Mouse (Mus musculus) ZHBTc4 (cell line): ENCODE results near the gene Sephs2.

ENCODE experiments used
- DNase-seq: peaks from one replicate; pipeline ENCODE4 v3.0.0-alpha.2; 2011; ENCODE audit warnings: low read depth, low spot score

Sephs2 gene

DNA sequence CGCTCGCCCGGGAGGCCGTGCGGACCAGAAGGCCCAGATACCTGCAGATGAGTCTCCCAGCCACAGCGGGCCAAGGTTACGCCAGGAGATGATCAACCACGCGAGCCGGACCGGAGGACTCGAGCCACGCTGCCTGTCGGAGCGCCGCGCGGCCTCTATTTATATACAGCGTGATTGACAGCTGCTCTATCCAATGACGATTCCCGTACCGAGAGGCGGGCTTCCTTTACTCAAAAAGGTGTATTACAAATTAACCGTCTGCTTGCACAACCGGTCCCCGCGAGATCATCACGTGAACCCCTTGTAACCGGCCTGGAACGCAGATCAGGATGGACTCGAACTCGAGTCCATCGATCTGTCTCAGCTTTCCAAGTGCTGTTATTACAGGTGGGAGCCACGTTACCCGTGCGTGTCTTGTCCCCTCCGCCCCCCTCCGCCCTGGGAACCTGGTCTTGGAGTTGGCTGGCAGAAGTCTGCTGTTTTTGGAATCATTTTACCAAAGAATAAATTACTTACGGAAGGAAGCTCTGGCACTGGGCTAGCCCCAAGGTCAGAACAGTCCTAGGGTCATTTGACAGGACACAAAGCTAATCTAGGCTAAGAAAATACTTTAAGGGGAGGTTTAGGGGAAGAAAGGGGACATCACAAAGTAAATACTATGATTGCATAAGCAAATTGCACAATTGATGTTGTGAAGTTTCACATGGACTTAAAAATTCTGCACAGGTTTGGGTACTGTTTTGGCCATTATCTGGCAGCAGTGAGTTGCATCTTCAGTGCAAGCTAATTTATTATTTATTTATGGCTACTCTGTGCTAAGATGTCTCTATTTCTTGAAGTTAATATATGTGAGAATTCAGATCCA, at the start of gene Sephs2:
Sephs2 (minus strand) TSS at position 131 of the 865 bp plus-strand sequence.
- peak; percentile 97 for DNase-seq

DNA sequence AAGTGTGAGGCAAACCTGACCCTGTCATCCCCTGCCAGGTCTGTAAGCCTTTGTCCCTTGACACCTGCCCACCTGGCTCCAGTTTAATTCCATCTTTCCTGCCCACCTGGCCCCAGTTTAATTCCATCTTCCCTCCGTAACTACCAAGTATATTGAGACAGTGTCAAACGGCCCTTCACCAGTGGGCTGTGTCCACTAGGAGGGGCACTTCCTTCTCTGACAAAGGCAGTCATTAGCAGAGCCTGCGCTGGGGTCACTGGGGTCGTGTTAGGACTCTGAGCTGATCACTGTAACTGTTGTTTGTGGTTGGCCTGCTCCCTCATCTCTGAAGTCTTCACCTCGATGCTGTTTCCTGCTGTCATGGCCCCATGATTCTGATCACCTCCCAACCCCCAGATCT, 48.2 kb upstream of the Sephs2 start:
- peak; percentile 26 for DNase-seq

- DNase-seq, result no peak
Observed at GRCm38 (mm10) chr7:127321106-127321505, 47.3 kb upstream of the Sephs2 start.

DNA sequence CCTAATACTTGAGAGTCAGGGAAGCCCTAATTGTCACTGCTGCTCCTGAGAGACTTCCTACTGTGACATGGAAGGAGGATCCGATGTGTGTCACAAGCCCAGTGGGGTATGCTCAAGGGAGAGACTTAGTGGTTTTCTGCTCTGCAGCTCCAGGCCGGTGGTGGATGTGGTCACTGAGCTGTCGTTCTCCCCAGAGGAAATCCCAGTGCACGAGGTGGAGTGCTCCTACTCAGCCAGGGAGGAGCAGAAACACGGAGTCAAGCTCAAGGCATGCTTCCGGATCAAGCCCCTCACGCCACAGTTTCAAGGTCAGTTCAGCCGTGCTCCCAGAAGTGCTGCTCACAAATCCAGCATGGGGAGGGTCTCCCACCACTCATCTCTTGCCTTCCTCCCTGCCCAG, 40.1 kb upstream of the Sephs2 start:
- DNase-seq, result no peak

GRCm38 (mm10) chr7:127309951-127310350, 36.1 kb upstream of the Sephs2 start:
- peak; percentile 75 for DNase-seq

DNA sequence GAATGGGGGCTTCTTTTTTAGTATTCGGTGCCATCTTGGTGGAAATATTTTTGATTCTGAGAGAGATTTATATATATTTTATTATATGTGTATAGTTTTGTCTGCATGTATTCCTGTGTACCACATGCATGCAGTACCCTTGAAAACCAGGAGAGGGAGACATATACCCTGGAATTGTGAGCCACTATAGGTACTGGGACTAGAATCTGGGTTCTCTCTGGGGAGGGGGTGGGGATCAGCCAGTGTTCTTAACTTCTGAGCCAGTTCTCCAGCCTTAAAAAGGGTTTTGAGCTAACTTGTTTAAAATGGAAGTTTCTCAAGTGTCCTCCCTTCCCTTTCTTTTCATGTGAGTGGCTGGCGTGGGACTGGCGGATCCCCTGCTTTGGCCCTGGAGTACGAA, 35.0 kb upstream of the Sephs2 start:
- DNase-seq, result peak; percentile 79

DNA sequence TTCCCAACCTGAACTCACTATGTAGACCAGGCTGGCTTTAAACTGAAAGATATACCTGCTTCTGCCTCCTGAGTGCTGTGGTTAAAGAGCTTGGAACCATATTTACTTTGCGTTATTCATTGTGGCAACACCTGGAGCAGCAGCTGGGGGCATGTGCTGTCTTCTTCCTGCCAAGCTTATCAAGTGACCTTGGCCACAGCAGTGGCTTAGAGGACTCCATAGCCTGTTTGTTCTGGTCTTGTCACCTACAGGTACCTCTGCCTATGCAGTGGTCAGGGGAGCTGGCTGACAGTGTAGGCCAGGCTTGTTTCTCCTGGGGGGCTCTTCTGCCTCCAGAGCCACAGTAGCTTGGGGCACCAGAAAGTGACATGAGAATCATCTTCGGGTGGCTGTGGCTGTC, 34.6 kb upstream of the Sephs2 start:
- no peak for DNase-seq

DNA sequence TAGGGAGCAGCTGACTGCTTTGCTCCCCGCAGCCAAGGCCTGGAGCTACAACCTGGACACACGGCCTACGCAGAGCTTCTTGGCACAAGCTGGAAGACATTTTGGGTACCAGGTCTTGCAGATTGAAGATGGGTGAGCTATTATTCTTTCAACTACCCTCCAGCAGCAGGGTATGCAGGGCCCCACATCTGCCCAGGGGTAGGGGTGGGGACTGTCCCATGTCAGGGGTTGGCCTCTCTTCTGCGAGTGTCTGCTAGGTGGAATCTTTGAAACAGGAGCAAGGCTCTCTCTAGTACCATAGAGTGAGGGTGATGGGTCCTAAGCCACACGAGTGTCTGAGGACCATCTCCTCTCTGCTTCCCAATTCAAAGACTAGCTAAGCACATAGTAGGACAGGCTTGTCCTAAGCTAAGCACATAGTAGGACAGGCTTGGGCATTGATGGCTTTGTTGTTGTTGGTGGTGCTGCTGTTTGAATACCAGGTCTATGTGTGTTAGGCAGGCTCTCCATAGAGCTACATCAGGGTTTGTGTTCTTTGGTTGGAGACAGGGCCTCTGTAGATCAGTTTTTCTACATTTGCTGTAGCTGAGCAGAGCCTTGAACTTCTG, 23.8 kb upstream of the Sephs2 start:
- DNase-seq, result no peak

DNA sequence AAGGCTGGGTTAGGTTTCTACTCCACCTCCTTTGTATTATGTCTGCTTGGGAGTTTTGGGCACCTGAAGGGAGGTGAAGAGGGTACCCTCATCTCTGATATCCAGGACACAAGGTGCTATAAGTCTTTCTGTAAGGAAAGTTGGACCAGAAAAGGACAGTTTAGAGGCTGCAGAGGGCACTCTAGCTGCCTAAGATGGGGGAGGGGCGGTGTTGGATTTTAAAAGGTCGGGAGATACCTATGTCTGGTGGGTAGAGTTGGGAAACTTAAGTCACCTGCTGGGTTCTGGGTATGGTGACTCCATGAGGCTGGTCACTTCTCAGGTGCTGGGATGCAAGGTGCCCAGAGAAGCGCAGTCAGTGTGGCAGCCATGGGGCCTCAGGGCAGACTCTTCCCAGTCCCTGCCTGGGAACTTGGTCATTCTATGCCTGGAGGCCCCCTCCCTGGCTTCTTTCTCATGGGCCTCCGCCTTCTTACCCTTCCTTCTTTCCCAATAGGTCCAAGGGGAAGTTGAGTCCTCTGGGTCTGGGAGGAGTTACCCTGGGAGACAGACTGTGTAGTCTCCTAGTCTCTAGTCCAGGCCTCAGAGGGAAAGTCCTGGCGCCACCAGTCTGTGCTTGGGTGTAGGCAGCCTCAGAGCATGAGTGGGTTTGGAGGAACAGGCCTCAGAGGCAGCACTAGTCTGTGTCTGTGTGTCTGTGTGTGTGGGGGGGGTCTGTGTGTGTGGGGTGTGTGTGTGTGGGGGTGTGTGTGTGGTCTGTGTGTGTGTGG, 23.1 kb upstream of the Sephs2 start:
- DNase-seq, result no peak

GRCm38 (mm10) chr7:127296098-127296497, 22.2 kb upstream of the Sephs2 start, which contains the start of gene Itgal:
TSS of gene Itgal (plus strand) at chr7:127296260.
- DNase-seq, result no peak

DNA sequence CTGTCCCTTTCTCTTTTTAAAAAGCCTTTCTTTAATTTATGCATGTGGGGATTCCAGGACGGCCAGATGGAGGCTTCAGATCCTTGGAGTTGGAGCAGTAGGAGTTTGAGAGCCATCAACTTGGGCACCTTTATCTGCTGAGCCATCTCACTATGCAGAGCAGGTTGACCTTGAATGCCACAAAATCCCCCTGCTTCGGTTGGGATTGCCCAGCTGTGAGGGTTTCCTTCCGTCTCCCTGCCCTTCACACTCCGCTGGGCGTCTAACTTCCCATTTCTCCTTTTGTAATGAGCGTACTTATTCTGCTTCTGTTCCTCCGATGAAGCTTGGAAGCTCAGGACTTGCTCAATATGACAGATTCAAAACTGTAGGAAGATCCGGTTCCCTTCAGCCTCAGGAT, 16.3 kb upstream of the Sephs2 start:
- DNase-seq, result no peak

- no peak for DNase-seq
Observed at GRCm38 (mm10) chr7:127289306-127289705, 15.5 kb upstream of the Sephs2 start.

DNA sequence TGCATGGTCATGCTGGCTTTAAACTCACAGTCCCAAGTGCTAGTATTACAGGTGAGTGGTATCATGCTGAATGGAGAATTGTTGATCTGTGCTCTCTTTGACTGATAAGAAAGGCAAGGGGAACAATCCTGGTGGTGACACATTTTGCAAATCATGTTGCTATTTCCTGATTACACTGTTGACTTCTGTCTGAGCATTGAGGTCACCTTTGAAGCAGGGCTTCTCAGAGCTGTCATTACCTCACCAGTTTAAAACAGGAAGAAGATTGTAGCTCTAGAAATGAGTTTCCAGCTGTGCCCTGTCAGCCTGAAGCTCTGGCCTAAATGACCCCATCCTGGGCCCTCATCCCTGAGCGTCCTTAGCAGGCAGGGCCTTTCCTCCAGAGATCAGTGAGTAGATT, 14.1 kb upstream of the Sephs2 start:
- no peak for DNase-seq

DNA sequence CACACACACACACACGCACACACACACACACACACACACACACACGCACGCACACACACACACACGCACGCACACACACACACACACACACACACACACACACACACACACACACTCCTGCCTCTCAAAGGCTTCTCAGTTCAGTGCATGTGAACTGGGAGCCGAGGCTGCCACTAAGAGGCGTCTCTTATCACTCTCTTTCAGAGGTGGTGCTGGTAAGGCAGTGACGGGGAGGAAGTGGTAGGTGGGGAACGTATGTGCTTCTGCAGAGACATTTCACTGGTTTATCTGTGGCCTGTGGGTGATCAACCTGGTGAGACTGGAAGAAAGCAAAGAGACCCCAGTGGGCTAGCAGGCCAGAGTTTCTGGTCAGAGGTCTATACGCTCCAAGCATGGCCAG, 11.3 kb upstream of the Sephs2 start:
- no peak for DNase-seq

- DNase-seq, result no peak
Observed at GRCm38 (mm10) chr7:127282190-127282589, 8.3 kb upstream of the Sephs2 start.

- no peak for DNase-seq
Observed at GRCm38 (mm10) chr7:127281114-127281513, 7.3 kb upstream of the Sephs2 start.

DNA sequence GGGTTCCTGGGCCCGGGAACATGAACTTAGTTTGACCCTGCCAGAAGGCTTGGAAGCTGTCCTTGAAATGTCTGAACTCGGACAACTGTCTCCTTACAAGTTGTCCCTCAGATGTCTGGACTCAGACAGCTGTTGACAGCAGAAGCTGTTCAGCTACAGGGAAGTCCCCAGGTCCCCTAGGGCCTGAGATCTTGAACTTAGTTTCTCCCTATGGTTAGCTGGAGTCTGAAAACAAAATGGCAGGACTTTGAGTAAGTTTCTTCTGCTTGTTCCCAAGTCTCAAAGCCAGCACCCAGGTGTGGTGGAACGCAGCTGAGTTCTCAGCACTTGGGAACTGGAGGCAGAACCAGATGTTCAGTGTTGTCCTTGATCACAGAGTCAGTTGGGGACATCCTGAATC, 6.2 kb upstream of the Sephs2 start:
- DNase-seq, result no peak

- DNase-seq, result peak; percentile 80
Observed at GRCm38 (mm10) chr7:127278311-127278710, 4.5 kb upstream of the Sephs2 start.

DNA sequence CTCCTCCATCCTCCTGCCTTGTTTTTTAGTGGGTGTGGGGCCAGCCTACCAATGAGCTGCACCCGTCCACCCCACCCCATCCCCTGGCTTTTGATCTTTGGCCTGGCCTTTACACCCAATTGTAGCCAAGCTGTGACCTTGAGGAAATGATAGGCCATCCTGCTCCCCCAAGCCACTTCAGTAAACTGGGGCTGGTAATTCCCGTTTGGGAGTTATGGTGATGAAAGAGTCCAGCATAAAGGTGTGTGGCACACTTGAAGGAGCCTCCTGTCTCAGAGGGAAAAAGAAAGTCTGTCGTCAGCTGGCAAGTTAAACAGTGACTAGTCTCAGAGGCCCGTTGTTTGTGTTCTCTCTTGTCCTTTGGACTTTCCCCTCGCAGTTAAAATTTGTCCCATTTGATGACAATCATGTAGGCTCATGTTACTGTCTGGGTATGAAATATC, 2.7 kb upstream of the Sephs2 start:
- DNase-seq, result peak; percentile 38

- no peak for DNase-seq
Observed at GRCm38 (mm10) chr7:127273118-127273923, 534 bp downstream of the Sephs2 start.

- DNase-seq, result peak; percentile 33
Observed at GRCm38 (mm10) chr7:127272566-127272965, 1.3 kb downstream of the Sephs2 start.
